Mouse (Mus musculus) intestine, embryonic 15.5 days (tissue): ENCODE measurements around the gene Iqgap2. TPM values are rescaled to one million over a fixed set of nuclear protein-coding genes. Genes with fewer than 3 reads are reported as not detected.

Experiments
- ATAC-seq: fragments of 200-750 bp; cut with Nextera tagmentation; 2 replicates; pipeline ENCODE4 v1.8.0; 2017; ENCODE audit warnings: moderate TSS enrichment, moderate library complexity
- H3K27ac ChIP-seq: fragments of 300-500 bp; sonication (generic); 2 replicates; pipeline ENCODE4 v1.5.1; 2015; ENCODE audit warnings: mild to moderate bottlenecking, inconsistent platforms
- H3K27me3 ChIP-seq: fragments of 300-500 bp; sonication (generic); replicated peaks from 2 replicates; pipeline ENCODE4 v1.6.1; 2015; ENCODE audit warnings: inconsistent platforms
- H3K36me3 ChIP-seq: fragments of 300-500 bp; sonication (generic); 2 replicates; pipeline ENCODE4 v1.6.1; 2015; ENCODE audit warnings: inconsistent platforms
- H3K4me1 ChIP-seq: fragments of 300-500 bp; sonication (generic); replicated peaks from 2 replicates; pipeline ENCODE4 v1.6.1; 2015; ENCODE audit warnings: inconsistent platforms
- H3K4me2 ChIP-seq: fragments of 300-500 bp; sonication (generic); replicated peaks from 2 replicates; pipeline ENCODE4 v1.6.1; 2015; ENCODE audit warnings: mild to moderate bottlenecking, inconsistent platforms
- H3K4me3 ChIP-seq: fragments of 300-500 bp; sonication (generic); replicated peaks from 2 replicates; pipeline ENCODE4 v1.5.1; 2015; ENCODE audit warnings: inconsistent platforms
- H3K9ac ChIP-seq: fragments of 300-500 bp; sonication (generic); 2 replicates; pipeline ENCODE4 v1.6.1; 2015; ENCODE audit warnings: inconsistent platforms
- H3K9me3 ChIP-seq: fragments of 300-500 bp; sonication (generic); 2 replicates; pipeline ENCODE4 v1.6.1; 2016; ENCODE audit warnings: inconsistent platforms
- WGBS: fragments of 180-500 bp; shearing (Covaris S2); methylation state at CpG from one replicate; pipeline ENCODE4 v1.1.7; 2015; 5-methylcytosine and 5-hydroxymethylcytosine counted together
- polyA plus RNA-seq: library from polyadenylated mRNA; unstranded; fragments of >200 nt; fragmentation: Nextera tagmentation; extraction: Ambion mirVana; gene quantifications from 2 replicates; pipeline ENCODE4 v1.2.1, GENCODE M21; 2015

Iqgap2 gene
- polyA plus RNA-seq, 1 experiment from 2014 or later: 27.3 TPM

- ATAC-seq: peak; percentile 50
- 55% methylated on average over 10 of the region's 10 CpGs for whole genome bisulfite sequencing
- Histone ChIP-seq H3K9me3 (no peaks in the 10 kb centered on the region), H3K4me2 (no peak overlapping the region), H3K36me3 (no peaks in the 10 kb centered on the region), H3K27me3 (no peaks in the 10 kb centered on the region), H3K9ac (no peak overlapping the region), H3K27ac (no peak overlapping the region), H3K4me1 (peaks cover 6% of the 10 kb centered on the region; the same call in 1 of the 2 replicates), H3K4me3 (no peak overlapping the region)
Observed at GRCm38 (mm10) chr13:95788631-95789376, 102.9 kb downstream of the Iqgap2 start.

- H3K9me3 ChIP-seq: no peaks in the 10 kb centered on the region
- peaks cover 34% of the 10 kb centered on the region for H3K4me1 ChIP-seq
- H3K27me3 ChIP-seq: no peaks in the 10 kb centered on the region
- no peak overlapping the region for H3K4me3 ChIP-seq
- no peak overlapping the region for H3K9ac ChIP-seq
- peak; percentile 43 for ATAC-seq
- 52% methylated on average over 2 of the region's 2 CpGs for WGBS
- no peak overlapping the region; the same call in 1 of the 2 replicates for H3K4me2 ChIP-seq
- H3K36me3 ChIP-seq: no peaks in the 10 kb centered on the region
- peak overlapping the region; percentile 3; the same call in 1 of the 2 replicates for H3K27ac ChIP-seq
Observed at GRCm38 (mm10) chr13:95782969-95783332, 108.8 kb downstream of the Iqgap2 start.

GRCm38 (mm10) chr13:95782311-95782968, 109.3 kb downstream of the Iqgap2 start:
- Histone ChIP-seq H3K36me3 (no peaks in the 10 kb centered on the region), H3K27ac (peak overlapping the region; percentile 3; the same call in 1 of the 2 replicates), H3K4me2 (no peak overlapping the region; the same call in 1 of the 2 replicates), H3K27me3 (no peaks in the 10 kb centered on the region), H3K4me3 (no peak overlapping the region), H3K9me3 (no peaks in the 10 kb centered on the region), H3K9ac (no peak overlapping the region), H3K4me1 (peaks cover 39% of the 10 kb centered on the region)
- 46% methylated on average over 15 of the region's 15 CpGs for WGBS
- ATAC-seq: no peak

- Histone ChIP-seq H3K9me3 (no peaks in the 10 kb centered on the region), H3K36me3 (no peaks in the 10 kb centered on the region), H3K27ac (no peak overlapping the region), H3K4me2 (no peak overlapping the region), H3K4me3 (no peak overlapping the region), H3K27me3 (no peaks in the 10 kb centered on the region), H3K4me1 (peaks cover 40% of the 10 kb centered on the region), H3K9ac (no peak overlapping the region)
- ATAC-seq: no peak
- WGBS: 71% methylated on average over 7 of the region's 7 CpGs
Observed at GRCm38 (mm10) chr13:95780038-95780437, 111.7 kb downstream of the Iqgap2 start.

GRCm38 (mm10) chr13:95779261-95779660, 112.5 kb downstream of the Iqgap2 start:
- Histone ChIP-seq H3K27me3 (no peaks in the 10 kb centered on the region), H3K4me3 (no peak overlapping the region), H3K9ac (no peak overlapping the region), H3K4me1 (peaks cover 40% of the 10 kb centered on the region), H3K27ac (no peak overlapping the region), H3K36me3 (no peaks in the 10 kb centered on the region), H3K9me3 (no peaks in the 10 kb centered on the region), H3K4me2 (no peak overlapping the region)
- 30% methylated on average over 8 of the region's 8 CpGs for WGBS
- peak; percentile 47; the same call in 1 of the 2 replicates for ATAC-seq

- H3K4me1 ChIP-seq: peaks cover 40% of the 10 kb centered on the region
- H3K27me3 ChIP-seq: no peaks in the 10 kb centered on the region
- H3K4me2 ChIP-seq: no peak overlapping the region
- no peaks in the 10 kb centered on the region for H3K36me3 ChIP-seq
- H3K9ac ChIP-seq: no peak overlapping the region
- WGBS: 46% methylated on average over 9 of the region's 9 CpGs
- no peak for ATAC-seq
- H3K27ac ChIP-seq: no peak overlapping the region
- no peak overlapping the region for H3K4me3 ChIP-seq
- H3K9me3 ChIP-seq: no peaks in the 10 kb centered on the region
Observed at GRCm38 (mm10) chr13:95778761-95779161, 113.0 kb downstream of the Iqgap2 start.

GRCm38 (mm10) chr13:95777651-95778391, 113.9 kb downstream of the Iqgap2 start:
- ATAC-seq: peak; percentile 46; the same call in 1 of the 2 replicates
- H3K4me2 ChIP-seq: no peak overlapping the region
- H3K27ac ChIP-seq: no peak overlapping the region
- WGBS: 83% methylated on average over 5 of the region's 5 CpGs
- no peaks in the 10 kb centered on the region for H3K36me3 ChIP-seq
- H3K4me1 ChIP-seq: peaks cover 35% of the 10 kb centered on the region
- H3K9ac ChIP-seq: no peak overlapping the region
- no peaks in the 10 kb centered on the region for H3K27me3 ChIP-seq
- no peaks in the 10 kb centered on the region for H3K9me3 ChIP-seq
- H3K4me3 ChIP-seq: no peak overlapping the region

GRCm38 (mm10) chr13:95777237-95777636, 114.5 kb downstream of the Iqgap2 start:
- Histone ChIP-seq H3K36me3 (no peaks in the 10 kb centered on the region), H3K27ac (no peak overlapping the region), H3K27me3 (no peaks in the 10 kb centered on the region), H3K4me3 (no peak overlapping the region), H3K9ac (no peak overlapping the region), H3K9me3 (no peaks in the 10 kb centered on the region), H3K4me1 (peaks cover 29% of the 10 kb centered on the region), H3K4me2 (no peak overlapping the region)
- peak; percentile 88 for ATAC-seq
- 21% methylated on average over 2 of the region's 2 CpGs for WGBS

- ATAC-seq: no peak
- Histone ChIP-seq H3K4me2 (no peak overlapping the region), H3K9ac (no peak overlapping the region), H3K4me1 (peaks cover 23% of the 10 kb centered on the region), H3K9me3 (no peaks in the 10 kb centered on the region), H3K4me3 (no peak overlapping the region), H3K36me3 (no peaks in the 10 kb centered on the region), H3K27me3 (no peaks in the 10 kb centered on the region), H3K27ac (no peak overlapping the region)
- 47% methylated on average over 11 of the region's 11 CpGs for WGBS
Observed at GRCm38 (mm10) chr13:95774966-95775696, 116.6 kb downstream of the Iqgap2 start.

GRCm38 (mm10) chr13:95765017-95765416, 126.7 kb downstream of the Iqgap2 start:
- Histone ChIP-seq H3K4me2 (peak overlapping the region; percentile 3; the same call in 1 of the 2 replicates), H3K4me3 (no peak overlapping the region), H3K27ac (peak overlapping the region; percentile 69), H3K9ac (no peak overlapping the region), H3K27me3 (no peaks in the 10 kb centered on the region), H3K36me3 (no peaks in the 10 kb centered on the region), H3K4me1 (peaks cover 4% of the 10 kb centered on the region), H3K9me3 (no peaks in the 10 kb centered on the region)
- WGBS: 20% methylated on average over 9 of the region's 9 CpGs
- peak; percentile 94 for ATAC-seq

GRCm38 (mm10) chr13:95763876-95764517, 127.7 kb downstream of the Iqgap2 start:
- no peaks in the 10 kb centered on the region for H3K36me3 ChIP-seq
- peak; percentile 58 for ATAC-seq
- peaks cover 4% of the 10 kb centered on the region for H3K4me1 ChIP-seq
- no peaks in the 10 kb centered on the region for H3K9me3 ChIP-seq
- 40% methylated on average over 3 of the region's 3 CpGs for WGBS
- H3K27me3 ChIP-seq: no peaks in the 10 kb centered on the region
- H3K9ac ChIP-seq: no peak overlapping the region
- H3K4me2 ChIP-seq: no peak overlapping the region
- H3K4me3 ChIP-seq: no peak overlapping the region
- 0 out of 2 replicates have a peak overlapping the region, but pooled peaks have one; percentile 9 for H3K27ac ChIP-seq
